Mouse (Mus musculus) olfactory bulb, adult 2 months (tissue): ENCODE results near the gene Fam213a.

Experiments
- CTCF ChIP-seq: fragments of 200-500 bp; IDR thresholded peaks from 2 replicates; pipeline ENCODE4 v1.5.1; 2012; ENCODE audit warnings: low read depth, mild to moderate bottlenecking, low read length, moderate library complexity; ENCODE audit not compliant: insufficient read depth
- POLR2A ChIP-seq: fragments of 200-500 bp; IDR thresholded peaks from 2 replicates; pipeline ENCODE4 v1.6.1; 2012; ENCODE audit warnings: mild to moderate bottlenecking, low read depth, low read length, moderate library complexity; ENCODE audit not compliant: insufficient read depth

DNA sequence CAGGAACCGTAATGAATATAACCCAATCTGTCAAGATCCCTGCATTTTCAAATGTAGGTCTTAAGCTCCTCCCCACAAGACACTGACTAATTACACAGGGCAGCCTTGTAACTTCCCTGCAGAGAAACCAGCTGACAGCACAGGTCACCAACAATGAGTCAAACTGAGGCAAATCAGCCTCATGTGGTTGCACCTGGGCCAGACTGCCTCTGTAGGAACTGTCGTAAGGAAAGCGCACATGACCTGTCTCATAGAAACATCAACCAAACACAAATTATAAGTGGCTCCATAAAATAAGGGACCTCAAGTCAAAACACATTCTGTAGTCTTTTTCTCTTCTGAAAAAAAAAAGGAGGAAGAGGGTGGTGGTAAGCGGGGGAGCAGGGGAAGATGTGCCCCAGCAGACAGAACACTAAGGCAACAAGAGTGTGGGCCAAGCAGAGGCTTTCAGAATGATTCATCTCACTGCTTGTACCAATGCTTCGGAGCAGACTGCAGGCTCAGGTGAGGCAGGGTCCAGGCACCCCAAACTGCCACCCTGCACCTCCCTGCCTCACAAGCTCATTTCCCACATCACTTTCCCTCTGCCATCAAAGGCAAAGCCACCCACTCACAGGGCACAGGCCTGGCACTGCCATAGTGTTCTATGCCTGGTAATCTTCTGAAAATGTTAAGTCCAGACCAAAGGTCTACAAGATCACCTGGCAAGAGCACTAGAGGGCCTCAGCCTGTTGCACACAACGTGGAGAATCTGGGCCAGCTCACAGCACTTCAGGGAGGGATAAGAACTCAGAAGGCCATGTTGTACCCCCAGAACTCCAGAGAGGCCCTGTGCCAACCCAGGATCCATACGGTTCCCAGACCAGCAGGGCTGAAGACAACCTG lies 63.6 kb downstream of the Fam213a start:
- TF ChIP-seq CTCF, result no peak
- TF ChIP-seq POLR2A, result no peak
